Mouse (Mus musculus) heart, postnatal 0 days (tissue): ENCODE measurements around the gene Rnf216. TPM values are rescaled to one million over a fixed set of nuclear protein-coding genes. Genes with fewer than 3 reads are reported as not detected.
A peak's percentile ranks its signal among the peaks of the same experiment; 100 is the strongest.

Source experiments
- ATAC-seq: fragments of 200-750 bp; cut with Nextera tagmentation; 2 replicates; pipeline ENCODE4 v1.8.0; 2017; ENCODE audit warnings: low read depth, moderate number of reproducible peaks, moderate library complexity; ENCODE audit not compliant: insufficient read depth
- DNase-seq: peaks from one replicate; pipeline ENCODE4 v3.0.0-alpha.2; 2016; ENCODE audit warnings: low spot score
- H3K27ac ChIP-seq: fragments of 300-500 bp; sonication (generic); 2 replicates; pipeline ENCODE4 v1.5.1; 2014; ENCODE audit warnings: low read depth, mild to moderate bottlenecking
- H3K27me3 ChIP-seq: fragments of 300-500 bp; sonication (generic); 2 replicates; pipeline ENCODE4 v1.6.1; 2014; ENCODE audit warnings: low read length, mixed read lengths; ENCODE audit not compliant: control insufficient read depth, insufficient read depth
- H3K36me3 ChIP-seq: fragments of 300-500 bp; sonication (generic); replicated peaks from 2 replicates; pipeline ENCODE4 v1.6.1; 2014; ENCODE audit warnings: low read length, mixed read lengths; ENCODE audit not compliant: control insufficient read depth, insufficient read depth
- H3K4me1 ChIP-seq: fragments of 300-500 bp; sonication (generic); 2 replicates; pipeline ENCODE4 v1.6.1; 2014; ENCODE audit warnings: antibody characterized with exemption; ENCODE audit not compliant: control insufficient read depth, insufficient read depth
- H3K4me2 ChIP-seq: fragments of 300-500 bp; sonication (generic); 2 replicates; pipeline ENCODE4 v1.6.1; 2014; ENCODE audit warnings: low read depth, mild to moderate bottlenecking, low read length, moderate library complexity
- H3K4me3 ChIP-seq: fragments of 300-500 bp; sonication (generic); 2 replicates; pipeline ENCODE4 v1.5.1; 2014; ENCODE audit warnings: low read depth, low read length
- H3K9ac ChIP-seq: fragments of 300-500 bp; sonication (generic); replicated peaks from 2 replicates; pipeline ENCODE4 v1.6.1; 2014; ENCODE audit warnings: low read depth, low read length, mixed read lengths
- H3K9me3 ChIP-seq: fragments of 300-500 bp; sonication (generic); replicated peaks from 2 replicates; pipeline ENCODE4 v1.6.1; 2016; ENCODE audit warnings: low read length; ENCODE audit not compliant: control insufficient read depth
- CTCF ChIP-seq: IDR thresholded peaks from 2 replicates; pipeline ENCODE4 v1.5.1; 2016; ENCODE audit warnings: antibody characterized with exemption, control low read depth, low read depth
- EP300 ChIP-seq: IDR thresholded peaks from 2 replicates; pipeline ENCODE4 v1.6.1; 2016; ENCODE audit warnings: antibody characterized with exemption, low read depth
- WGBS: fragments of 180-500 bp; shearing (Covaris S2); extraction: QIAGEN DNeasy Blood & Tissue Kit; methylation state at CpG from one replicate; pipeline ENCODE4 v1.1.7; 2014; 5-methylcytosine and 5-hydroxymethylcytosine counted together
- polyA plus RNA-seq: library from polyadenylated mRNA; unstranded; fragments of >200 nt; fragmentation: Nextera tagmentation; extraction: Ambion mirVana; gene quantifications from 2 replicates; pipeline ENCODE4 v1.2.1, GENCODE M21; 2015
- total RNA-seq: library from RNA; depleted of rRNA; stranded (reverse); fragments of >200 nt; gene quantifications from 2 replicates; pipeline ENCODE4 v1.2.3, GENCODE M21; 2014; ENCODE audit warnings: low replicate concordance

Gene Rnf216
- total and polyA plus RNA-seq, 2 experiments from 2014 or later = 17.1 to 23.3 TPM

DNA sequence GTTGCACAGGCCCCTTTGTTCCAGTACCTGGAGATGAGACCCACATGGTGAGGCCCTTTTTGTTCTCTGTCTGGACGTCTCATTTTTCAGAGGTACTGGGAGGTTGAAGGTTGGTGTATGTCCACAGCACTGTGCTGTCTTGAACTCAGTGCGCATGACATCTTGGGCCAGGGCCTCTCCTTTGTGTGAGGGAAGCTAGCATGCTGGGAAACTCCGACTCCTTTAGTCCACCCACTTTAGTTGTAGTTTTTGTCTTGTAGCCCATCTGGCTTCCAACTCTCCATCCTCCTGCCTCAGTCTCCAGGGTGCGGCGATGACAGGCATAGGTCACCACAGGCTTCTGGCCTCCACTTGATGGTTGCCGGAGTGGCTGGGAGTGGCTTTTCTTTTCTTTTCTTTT is 148.1 kb downstream of the Rnf216 start:
- 84% methylated on average over 6 of the region's 6 CpGs for WGBS
- peaks cover 10% of the 10 kb centered on the region for H3K4me1 ChIP-seq

GRCm38 (mm10) chr5:142963705-142964494 is 148.9 kb downstream of the Rnf216 start:
- DNase-seq (peak; percentile 42), ATAC-seq (no peak)
- Histone ChIP-seq H3K27me3 (peaks cover 29% of the 10 kb centered on the region), H3K27ac (peak overlapping the region; percentile 82; the same call in 1 of the 2 replicates), H3K4me1 (peaks cover 10% of the 10 kb centered on the region), H3K9ac (no peak overlapping the region), H3K4me3 (peak overlapping the region; percentile 68), H3K4me2 (peak overlapping the region; percentile 65), H3K36me3 (no peaks in the 10 kb centered on the region), H3K9me3 (no peaks in the 10 kb centered on the region)
- WGBS = 54% methylated on average over 17 of the region's 17 CpGs
- no peak for TF ChIP-seq CTCF
- TF ChIP-seq EP300 = no peak

More for the DNA sequence above, 148.1 kb downstream of the Rnf216 start:
- DNase-seq (no peak), ATAC-seq (no peak)
- peaks cover 23% of the 10 kb centered on the region for H3K27me3 ChIP-seq
- no peak overlapping the region for H3K9ac ChIP-seq
- peak overlapping the region; percentile 65; the same call in 1 of the 2 replicates for H3K4me2 ChIP-seq
- no peak overlapping the region for H3K4me3 ChIP-seq
- H3K36me3 ChIP-seq = no peaks in the 10 kb centered on the region; the same call in 1 of the 2 replicates
- H3K27ac ChIP-seq = no peak overlapping the region
- TF ChIP-seq CTCF = no peak
- TF ChIP-seq EP300 = no peak
- H3K9me3 ChIP-seq = no peaks in the 10 kb centered on the region

DNA sequence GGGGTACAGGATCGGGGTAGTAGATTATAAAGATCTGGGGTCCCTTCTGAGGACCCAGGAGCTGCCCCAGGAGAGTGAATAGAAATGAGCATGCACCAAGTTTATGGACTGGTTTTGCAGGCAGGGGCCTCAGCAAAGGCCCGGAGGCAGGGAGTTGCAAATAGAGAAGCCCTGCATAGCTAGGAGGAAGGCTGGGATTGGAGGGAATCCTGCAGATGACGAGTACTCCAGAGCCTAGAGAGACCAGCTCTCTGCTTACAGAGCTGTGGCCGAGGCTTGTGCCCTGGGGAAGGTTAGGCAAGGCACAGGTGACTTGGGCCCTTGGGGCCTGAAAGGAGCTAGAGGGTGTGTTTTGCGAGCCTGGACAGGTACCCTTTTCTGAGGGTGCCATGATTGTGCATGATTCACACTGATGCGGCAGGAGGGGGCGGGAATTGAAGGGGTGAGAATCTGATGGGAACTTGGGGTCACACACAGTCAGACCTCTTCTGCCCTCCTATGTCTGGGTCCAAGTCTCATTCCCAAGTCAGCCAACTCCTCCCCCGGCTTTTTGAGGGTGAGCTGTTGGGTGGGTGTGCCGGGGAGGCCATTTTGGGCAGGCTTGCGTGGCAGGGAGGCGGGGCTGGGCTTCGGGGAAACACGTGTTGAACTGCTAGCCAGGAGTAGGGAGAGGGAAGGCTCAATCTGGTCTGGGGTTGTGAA is 149.6 kb downstream of the Rnf216 start:
- Histone ChIP-seq H3K9ac (no peak overlapping the region), H3K27ac (peak overlapping the region; percentile 82), H3K9me3 (no peaks in the 10 kb centered on the region), H3K4me3 (peak overlapping the region; percentile 68), H3K36me3 (no peaks in the 10 kb centered on the region), H3K4me1 (peaks cover 10% of the 10 kb centered on the region), H3K27me3 (peaks cover 29% of the 10 kb centered on the region), H3K4me2 (peak overlapping the region; percentile 65)
- 16% methylated on average over 13 of the region's 13 CpGs for WGBS
- DNase-seq (no peak), ATAC-seq (no peak)
- TF ChIP-seq CTCF = no peak
- no peak for TF ChIP-seq EP300

DNA sequence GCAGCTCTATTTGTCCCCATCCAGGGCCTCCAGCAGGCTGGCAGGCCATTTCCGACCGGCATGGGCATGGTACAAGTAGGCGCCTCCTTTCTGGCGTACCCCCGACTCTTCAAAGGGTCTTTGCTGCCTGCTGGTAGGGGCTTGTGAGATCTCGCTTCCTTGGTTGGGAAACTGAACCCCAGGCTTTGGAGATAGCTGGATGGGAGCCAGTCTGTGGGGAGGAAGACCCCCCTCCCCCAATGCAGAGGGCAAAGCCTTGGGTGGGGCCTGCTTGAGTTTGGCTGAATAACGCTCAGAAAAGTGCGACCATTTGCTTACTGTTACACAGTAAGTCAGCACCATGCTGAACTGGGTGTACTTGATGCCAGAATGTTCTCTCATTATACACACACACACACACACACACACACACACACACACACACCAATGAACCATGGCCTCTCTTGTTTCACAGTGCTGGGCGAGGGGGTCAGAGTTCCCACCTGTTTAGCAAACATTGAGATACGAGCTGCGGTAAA is 150.3 kb downstream of the Rnf216 start:
- Histone ChIP-seq H3K27me3 (peaks cover 29% of the 10 kb centered on the region), H3K4me3 (peak overlapping the region; percentile 68), H3K4me1 (peaks cover 10% of the 10 kb centered on the region), H3K9me3 (no peaks in the 10 kb centered on the region), H3K36me3 (no peaks in the 10 kb centered on the region), H3K9ac (peak overlapping the region; percentile 80), H3K27ac (peak overlapping the region; percentile 82), H3K4me2 (peak overlapping the region; percentile 65)
- ATAC-seq = no peak
- WGBS = 29% methylated on average over 11 of the region's 11 CpGs
- no peak for TF ChIP-seq EP300
- TF ChIP-seq CTCF = no peak
- no peak for DNase-seq

DNA sequence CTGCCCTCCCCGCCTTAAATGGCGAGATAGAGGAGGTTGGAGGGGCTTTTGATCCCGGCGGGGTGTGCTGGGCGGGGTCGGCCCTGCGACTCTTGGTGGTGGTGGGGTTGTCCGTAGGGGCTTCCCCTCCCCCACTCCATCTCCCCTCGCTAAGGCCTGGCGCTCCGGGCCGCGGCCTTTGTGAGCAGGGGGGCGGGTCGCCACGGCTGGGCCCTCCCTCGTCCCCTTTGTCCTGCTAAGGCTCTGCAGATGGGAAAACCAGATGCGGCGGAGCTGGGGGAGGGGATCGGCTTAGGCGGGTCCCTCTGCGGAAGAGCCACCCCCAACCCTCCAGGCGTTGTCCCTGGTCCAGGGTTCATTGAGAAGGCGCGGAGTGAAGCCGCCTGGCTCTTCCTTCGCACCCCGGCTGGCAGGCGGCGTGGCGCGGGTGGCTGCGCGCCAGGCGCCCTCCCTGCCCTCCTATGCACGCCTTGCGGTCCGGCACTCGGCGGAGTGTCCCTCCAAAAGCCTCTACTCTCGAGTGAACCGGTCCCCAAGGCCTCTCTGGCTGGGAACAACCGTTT is 150.8 kb downstream of the Rnf216 start:
- WGBS = 2% methylated on average over 41 of the region's 43 CpGs
- Histone ChIP-seq H3K36me3 (no peaks in the 10 kb centered on the region), H3K9me3 (no peaks in the 10 kb centered on the region), H3K4me3 (peak overlapping the region; percentile 68), H3K9ac (peak overlapping the region; percentile 80), H3K4me2 (peak overlapping the region; percentile 65), H3K27me3 (peaks cover 29% of the 10 kb centered on the region), H3K27ac (peak overlapping the region; percentile 82), H3K4me1 (peaks cover 10% of the 10 kb centered on the region)
- peak; percentile 64 for DNase-seq
- TF ChIP-seq CTCF (no peak), EP300 (peak; percentile 84)
- peak; percentile 72 for ATAC-seq
